Mouse (Mus musculus): ENCODE data around the gene Apol7c. TPM values are rescaled to one million over a fixed set of nuclear protein-coding genes. Genes with fewer than 3 reads are reported as not detected.
A peak's percentile ranks its signal among the peaks of the same experiment; 100 is the strongest.
"Not testable (repeated sequence)": the region's sequence is repeated elsewhere in the genome, so short reads cannot be mapped to it uniquely, and the experiment has no call there.

The Apol7c gene
- polyA plus RNA-seq (2014; fragmentation: Nextera tagmentation; extraction: Ambion mirVana): not detected in 2 replicates

DNA sequence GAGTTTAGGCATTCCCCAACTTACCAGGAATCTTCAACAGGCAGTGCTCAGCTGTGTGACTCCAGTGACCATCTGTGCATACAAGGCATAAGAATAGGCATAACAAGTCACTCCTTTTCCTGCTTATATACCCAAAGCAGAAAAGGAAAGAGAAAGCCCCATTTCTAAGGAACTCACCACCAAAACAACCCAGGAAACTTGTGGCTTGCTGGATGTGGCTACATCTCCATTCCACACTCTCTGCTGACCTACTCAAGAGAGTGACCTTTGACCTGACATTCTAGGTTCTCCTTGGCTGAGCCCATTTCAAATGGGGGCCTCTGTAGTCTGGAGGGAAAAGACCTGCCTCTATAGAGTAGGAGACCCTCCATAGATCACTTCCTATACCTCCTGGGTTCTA lies at the start of gene Apol7c:
Gene Apol7c, minus strand, starts transcription at position 101 of the 400 bp plus-strand sequence.
- H3K9ac ChIP-seq (replicated peaks; ENCODE audit: low read length): no peak within 1 kb of the TSS
- H3K9me3 ChIP-seq (replicated peaks; ENCODE audit: control insufficient read depth, low read length): no peaks in the 10 kb centered on the region
- H3K4me1 ChIP-seq (ENCODE audit: control insufficient read depth, insufficient read depth, low read length): no peaks in the 10 kb centered on the region
- no peak within 1 kb of the TSS for H3K27ac ChIP-seq (replicated peaks; ENCODE audit: low read depth, low read length)
- no peaks in the 10 kb centered on the region for H3K27me3 ChIP-seq (ENCODE audit: control insufficient read depth, insufficient read depth, low read length)
- DNase-seq (ENCODE audit: low spot score) (no peak), ATAC-seq (replicated peaks; ENCODE audit: insufficient number of reproducible peaks, low FRiP score, low TSS enrichment, low read depth) (no peak)
- no peak within 1 kb of the TSS for H3K4me2 ChIP-seq (ENCODE audit: low read depth, low read length)
- no peaks in the 10 kb centered on the region for H3K36me3 ChIP-seq (replicated peaks; ENCODE audit: control insufficient read depth, insufficient read depth, low read depth, low read length)
- H3K4me3 ChIP-seq (ENCODE audit: low read depth, low read length): no peak within 1 kb of the TSS

DNA sequence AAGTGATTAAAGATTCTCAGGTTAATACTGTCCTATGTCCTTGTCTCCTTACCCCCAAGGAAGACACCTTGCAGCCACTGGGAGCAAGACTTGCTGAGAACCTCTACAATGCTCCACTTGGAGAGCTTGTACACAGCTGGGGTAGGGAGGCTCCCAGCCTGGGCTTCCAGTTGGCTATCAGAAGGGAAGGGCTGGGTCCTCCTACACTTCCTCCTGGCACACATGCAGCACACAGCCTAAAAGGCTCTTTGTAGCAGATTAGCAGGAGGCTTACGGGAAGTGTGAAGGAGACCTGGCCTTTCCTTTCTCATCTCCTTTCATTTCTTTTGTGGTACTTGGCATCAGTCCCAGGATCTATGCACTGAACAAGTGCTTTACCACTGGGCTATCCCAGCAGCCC lies 48.6 kb upstream of the Apol7c start:
- Histone ChIP-seq H3K4me2 (ENCODE audit: low read depth, low read length) (no peak overlapping the region), H3K4me3 (ENCODE audit: low read depth, low read length) (no peak overlapping the region), H3K9me3 (replicated peaks; ENCODE audit: control insufficient read depth, low read length) (no peaks in the 10 kb centered on the region), H3K4me1 (ENCODE audit: control insufficient read depth, insufficient read depth, low read length) (no peaks in the 10 kb centered on the region), H3K36me3 (replicated peaks; ENCODE audit: control insufficient read depth, insufficient read depth, low read depth, low read length) (no peaks in the 10 kb centered on the region), H3K27me3 (ENCODE audit: control insufficient read depth, insufficient read depth, low read length) (no peaks in the 10 kb centered on the region), H3K27ac (replicated peaks; ENCODE audit: low read depth, low read length) (no peak overlapping the region), H3K9ac (replicated peaks; ENCODE audit: low read length) (no peak overlapping the region)
- ATAC-seq (replicated peaks; ENCODE audit: insufficient number of reproducible peaks, low FRiP score, low TSS enrichment, low read depth): no peak
- 62% methylated on average over 1 of the region's 1 CpGs for WGBS
- DNase-seq (ENCODE audit: low spot score): no peak

DNA sequence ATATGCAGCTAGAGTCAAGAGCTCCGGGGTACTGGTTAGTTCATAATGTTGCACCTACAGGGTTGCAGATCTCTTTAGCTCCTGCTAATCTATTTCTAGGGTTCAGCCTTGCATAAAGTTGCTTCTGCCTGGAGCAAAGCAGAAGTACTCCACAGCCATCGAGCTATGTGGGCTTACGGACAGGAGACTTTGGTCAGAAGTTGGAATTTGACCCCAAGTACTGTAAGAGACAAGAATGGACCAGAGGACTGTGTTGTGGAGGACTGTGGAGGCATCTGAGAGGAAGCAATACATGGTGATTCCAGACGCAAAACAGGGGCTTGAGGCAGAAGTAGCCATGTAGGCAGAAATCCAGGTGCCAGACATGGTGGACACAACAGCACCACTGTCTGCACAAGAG lies 46.2 kb upstream of the Apol7c start:
- DNase-seq (ENCODE audit: low spot score): no peak
- no peak overlapping the region for H3K9ac ChIP-seq (replicated peaks; ENCODE audit: low read length)
- H3K4me3 ChIP-seq (ENCODE audit: low read depth, low read length): no peak overlapping the region
- no peak overlapping the region for H3K4me2 ChIP-seq (ENCODE audit: low read depth, low read length)
- WGBS: 84% methylated on average over 4 of the region's 4 CpGs
- no peak overlapping the region for H3K27ac ChIP-seq (replicated peaks; ENCODE audit: low read depth, low read length)
- H3K27me3 ChIP-seq (ENCODE audit: control insufficient read depth, insufficient read depth, low read length): no peaks in the 10 kb centered on the region
- H3K4me1 ChIP-seq (ENCODE audit: control insufficient read depth, insufficient read depth, low read length): no peaks in the 10 kb centered on the region
- no peaks in the 10 kb centered on the region for H3K9me3 ChIP-seq (replicated peaks; ENCODE audit: control insufficient read depth, low read length)
- ATAC-seq (replicated peaks; ENCODE audit: insufficient number of reproducible peaks, low FRiP score, low TSS enrichment, low read depth): no peak
- no peaks in the 10 kb centered on the region for H3K36me3 ChIP-seq (replicated peaks; ENCODE audit: control insufficient read depth, insufficient read depth, low read depth, low read length)

DNA sequence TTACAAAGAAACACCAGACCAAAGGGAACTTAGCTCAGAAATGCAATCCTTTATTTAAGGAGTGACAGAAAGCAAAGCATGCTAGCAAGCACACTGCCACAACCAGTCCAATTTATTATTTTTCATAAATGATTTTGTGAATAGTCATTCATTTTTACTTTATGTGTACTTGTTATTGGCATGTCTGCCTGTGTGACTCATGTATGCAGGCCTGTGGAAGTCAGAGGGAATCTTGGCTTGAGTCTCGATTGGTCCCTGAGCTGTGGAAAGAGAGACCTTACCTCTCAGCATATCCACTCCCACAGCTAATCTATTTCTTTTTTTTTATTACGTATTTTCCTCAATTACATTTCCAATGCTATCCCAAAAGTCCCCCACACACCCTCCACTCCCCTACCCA lies 45.7 kb upstream of the Apol7c start:
- DNase-seq (ENCODE audit: low spot score) (no peak), ATAC-seq (replicated peaks; ENCODE audit: insufficient number of reproducible peaks, low FRiP score, low TSS enrichment, low read depth) (no peak)
- Histone ChIP-seq H3K9me3 (replicated peaks; ENCODE audit: control insufficient read depth, low read length) (no peaks in the 10 kb centered on the region), H3K9ac (replicated peaks; ENCODE audit: low read length) (no peak overlapping the region), H3K4me1 (ENCODE audit: control insufficient read depth, insufficient read depth, low read length) (no peaks in the 10 kb centered on the region), H3K4me3 (ENCODE audit: low read depth, low read length) (no peak overlapping the region), H3K27ac (replicated peaks; ENCODE audit: low read depth, low read length) (no peak overlapping the region), H3K4me2 (ENCODE audit: low read depth, low read length) (no peak overlapping the region), H3K27me3 (ENCODE audit: control insufficient read depth, insufficient read depth, low read length) (no peaks in the 10 kb centered on the region), H3K36me3 (replicated peaks; ENCODE audit: control insufficient read depth, insufficient read depth, low read depth, low read length) (no peaks in the 10 kb centered on the region)
- 92% methylated on average over 2 of the region's 2 CpGs for WGBS

DNA sequence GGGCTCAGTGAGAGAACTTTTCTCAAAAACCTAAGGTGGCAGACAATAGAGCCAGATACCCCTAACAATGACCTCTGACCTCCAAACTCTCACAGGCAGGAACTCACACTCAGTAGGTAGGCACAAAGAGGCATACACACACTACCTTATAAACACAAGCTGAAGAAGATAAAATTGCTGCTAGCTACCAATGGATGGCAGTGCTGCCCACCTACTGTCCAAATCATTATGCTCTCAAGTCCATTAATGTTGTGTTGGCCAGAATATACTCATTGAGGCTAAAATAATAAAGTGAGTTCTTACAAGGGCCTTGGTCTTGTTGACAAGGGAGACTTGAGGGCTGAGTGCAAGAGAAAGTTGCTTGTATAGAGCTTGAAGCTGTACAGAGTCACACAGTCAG lies 30.1 kb upstream of the Apol7c start:
- no peak for ATAC-seq (replicated peaks; ENCODE audit: insufficient number of reproducible peaks, low FRiP score, low TSS enrichment, low read depth)

DNA sequence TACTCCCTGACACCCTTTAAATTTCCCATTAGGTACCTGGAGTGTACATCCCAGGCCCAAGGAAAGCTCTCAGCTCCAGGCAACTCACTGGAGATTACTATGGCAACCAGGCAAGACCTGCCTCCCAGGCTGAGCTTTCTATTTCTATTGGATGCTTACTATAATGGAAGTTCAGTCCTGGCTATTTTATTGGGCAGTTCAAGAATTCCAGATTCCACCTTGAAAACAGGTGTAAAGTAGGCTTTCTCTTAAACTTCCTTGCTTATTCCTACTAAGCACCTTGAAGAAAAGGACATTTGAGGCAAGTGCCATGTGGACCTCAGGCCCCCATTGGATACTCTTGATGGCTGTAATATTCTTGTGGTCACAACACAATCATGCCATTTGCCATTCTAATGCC lies 28.7 kb upstream of the Apol7c start, which contains the start of gene 1700025B11Rik:
Gene 1700025B11Rik, minus strand, starts transcription at position 101 of the 400 bp plus-strand sequence.
- Histone ChIP-seq H3K4me3 (ENCODE audit: low read depth, low read length) (no peak within 1 kb of the TSS), H3K4me1 (ENCODE audit: control insufficient read depth, insufficient read depth, low read length) (no peaks in the 10 kb centered on the region), H3K9me3 (replicated peaks; ENCODE audit: control insufficient read depth, low read length) (no peaks in the 10 kb centered on the region), H3K27me3 (ENCODE audit: control insufficient read depth, insufficient read depth, low read length) (no peaks in the 10 kb centered on the region), H3K4me2 (ENCODE audit: low read depth, low read length) (no peak within 1 kb of the TSS), H3K27ac (replicated peaks; ENCODE audit: low read depth, low read length) (no peak within 1 kb of the TSS), H3K36me3 (replicated peaks; ENCODE audit: control insufficient read depth, insufficient read depth, low read depth, low read length) (no peaks in the 10 kb centered on the region), H3K9ac (replicated peaks; ENCODE audit: low read length) (no peak within 1 kb of the TSS)
- ATAC-seq (replicated peaks; ENCODE audit: insufficient number of reproducible peaks, low FRiP score, low TSS enrichment, low read depth) (no peak), DNase-seq (ENCODE audit: low spot score) (no peak)

More for the DNA sequence above, 30.1 kb upstream of the Apol7c start:
- no peaks in the 10 kb centered on the region for H3K36me3 ChIP-seq (replicated peaks; ENCODE audit: control insufficient read depth, insufficient read depth, low read depth, low read length)
- H3K4me2 ChIP-seq (ENCODE audit: low read depth, low read length): no peak overlapping the region
- no peak overlapping the region for H3K4me3 ChIP-seq (ENCODE audit: low read depth, low read length)
- H3K4me1 ChIP-seq (ENCODE audit: control insufficient read depth, insufficient read depth, low read length): no peaks in the 10 kb centered on the region
- no peaks in the 10 kb centered on the region for H3K27me3 ChIP-seq (ENCODE audit: control insufficient read depth, insufficient read depth, low read length)
- H3K9ac ChIP-seq (replicated peaks; ENCODE audit: low read length): no peak overlapping the region
- no peak for DNase-seq (ENCODE audit: low spot score)
- H3K27ac ChIP-seq (replicated peaks; ENCODE audit: low read depth, low read length): no peak overlapping the region
- no peaks in the 10 kb centered on the region for H3K9me3 ChIP-seq (replicated peaks; ENCODE audit: control insufficient read depth, low read length)

DNA sequence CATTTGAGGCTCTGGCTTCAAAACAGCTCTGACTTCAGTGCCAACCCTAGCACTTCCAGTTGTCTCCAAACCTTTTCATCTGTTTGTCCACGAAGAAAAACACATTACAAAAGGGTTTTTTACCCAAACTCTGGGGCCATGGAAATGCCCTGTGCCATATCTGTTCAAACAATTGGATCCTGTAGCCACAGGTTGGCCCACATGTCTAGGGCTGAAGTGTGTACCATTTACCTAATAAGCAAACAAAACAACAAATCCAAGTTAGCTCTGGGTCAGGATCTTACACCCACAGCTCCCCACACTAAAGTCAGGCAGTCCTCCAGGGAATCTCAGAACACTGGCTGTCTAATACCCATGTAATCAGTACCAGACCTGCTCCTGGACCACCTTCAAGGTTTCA lies 6.1 kb upstream of the Apol7c start:
- ATAC-seq (replicated peaks; ENCODE audit: insufficient number of reproducible peaks, low FRiP score, low TSS enrichment, low read depth); H3K27ac ChIP-seq (replicated peaks; ENCODE audit: low read depth, low read length); H3K27me3 ChIP-seq (ENCODE audit: control insufficient read depth, insufficient read depth, low read length); H3K4me2 ChIP-seq (ENCODE audit: low read depth, low read length); H3K4me1 ChIP-seq (ENCODE audit: control insufficient read depth, insufficient read depth, low read length); H3K9ac ChIP-seq (replicated peaks; ENCODE audit: low read length); DNase-seq (ENCODE audit: low spot score); H3K36me3 ChIP-seq (replicated peaks; ENCODE audit: control insufficient read depth, insufficient read depth, low read depth, low read length); H3K9me3 ChIP-seq (replicated peaks; ENCODE audit: control insufficient read depth, low read length); H3K4me3 ChIP-seq (ENCODE audit: low read depth, low read length): not testable (repeated sequence)
- WGBS: 49% methylated on average over 1 of the region's 1 CpGs

DNA sequence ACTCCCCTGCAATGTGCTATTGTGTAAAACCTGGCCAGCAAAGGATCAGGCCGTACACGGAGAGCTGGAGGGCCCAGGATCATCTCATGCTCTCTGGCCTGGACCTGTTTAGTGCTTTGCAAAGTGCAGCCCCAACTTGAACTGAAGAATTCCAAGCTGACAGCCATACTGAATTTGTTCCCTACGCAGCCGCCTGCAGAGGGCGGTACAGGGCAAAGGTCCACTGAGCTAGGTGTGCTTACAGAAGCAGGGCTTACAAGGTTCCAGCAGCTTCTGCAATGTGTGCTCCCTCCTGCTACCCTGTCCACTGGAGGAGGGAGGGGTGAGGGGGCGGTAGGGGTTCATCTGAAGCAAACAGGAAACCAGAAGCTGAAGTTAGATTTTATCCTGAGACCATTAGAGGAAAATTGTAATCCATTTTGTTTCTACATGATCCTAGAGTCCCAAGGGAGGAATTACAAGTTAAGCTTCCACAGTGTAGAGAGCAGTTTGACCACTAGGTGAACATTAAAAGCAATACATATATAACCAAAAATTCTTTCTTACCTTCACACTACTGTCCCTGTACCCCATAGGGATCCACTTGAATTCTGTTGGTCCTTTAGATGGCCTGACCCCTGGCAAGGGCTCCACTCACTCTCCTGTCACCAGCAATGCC lies 9.8 kb downstream of the Apol7c start:
- H3K27ac ChIP-seq (replicated peaks; ENCODE audit: low read depth, low read length); H3K36me3 ChIP-seq (replicated peaks; ENCODE audit: control insufficient read depth, insufficient read depth, low read depth, low read length); H3K9me3 ChIP-seq (replicated peaks; ENCODE audit: control insufficient read depth, low read length); H3K4me2 ChIP-seq (ENCODE audit: low read depth, low read length); H3K9ac ChIP-seq (replicated peaks; ENCODE audit: low read length); H3K4me3 ChIP-seq (ENCODE audit: low read depth, low read length); H3K4me1 ChIP-seq (ENCODE audit: control insufficient read depth, insufficient read depth, low read length); ATAC-seq (replicated peaks; ENCODE audit: insufficient number of reproducible peaks, low FRiP score, low TSS enrichment, low read depth); H3K27me3 ChIP-seq (ENCODE audit: control insufficient read depth, insufficient read depth, low read length): not testable (repeated sequence)
- DNase-seq (ENCODE audit: low spot score): peak; percentile 64
- 16% methylated on average over 6 of the region's 6 CpGs for WGBS
